Mouse (Mus musculus) retina, postnatal 1 day (tissue): Measurements from ENCODE around the gene Tnnt1.

Experiments used
- DNase-seq: peaks from one replicate; pipeline ENCODE4 v3.0.0-alpha.2; 2012

Gene Tnnt1

GRCm38 (mm10) chr7:4496468-4496867 lies 19.7 kb downstream of the Tnnt1 start:
- no peak for DNase-seq

- no peak for DNase-seq
Observed at GRCm38 (mm10) chr7:4493991-4494390, 22.2 kb downstream of the Tnnt1 start.

- DNase-seq, result no peak
Observed at GRCm38 (mm10) chr7:4492284-4493224, 23.6 kb downstream of the Tnnt1 start.

GRCm38 (mm10) chr7:4491308-4491707 lies 24.9 kb downstream of the Tnnt1 start:
- DNase-seq, result no peak

GRCm38 (mm10) chr7:4482281-4482680 lies 33.9 kb downstream of the Tnnt1 start:
- DNase-seq, result no peak

GRCm38 (mm10) chr7:4479674-4480073 lies 36.5 kb downstream of the Tnnt1 start:
- DNase-seq, result peak; percentile 66

- DNase-seq, result no peak
Observed at GRCm38 (mm10) chr7:4478796-4479291, 37.3 kb downstream of the Tnnt1 start.

GRCm38 (mm10) chr7:4478021-4478795 lies 38.0 kb downstream of the Tnnt1 start:
- DNase-seq, result peak; percentile 97

GRCm38 (mm10) chr7:4473940-4474339 lies 42.2 kb downstream of the Tnnt1 start:
- no peak for DNase-seq

GRCm38 (mm10) chr7:4471179-4471555 lies 45.0 kb downstream of the Tnnt1 start:
- DNase-seq, result peak; percentile 79

- peak; percentile 83 for DNase-seq
Observed at GRCm38 (mm10) chr7:4470275-4471178, 45.7 kb downstream of the Tnnt1 start.

- no peak for DNase-seq
Observed at GRCm38 (mm10) chr7:4467801-4468200, 48.4 kb downstream of the Tnnt1 start.

GRCm38 (mm10) chr7:4464194-4464824 lies 51.9 kb downstream of the Tnnt1 start:
- no peak for DNase-seq

- DNase-seq, result no peak
Observed at GRCm38 (mm10) chr7:4460576-4461434, 55.4 kb downstream of the Tnnt1 start, which contains the start of gene Eps8l1. Eps8l1 (plus strand) TSS chr7:4460674.
